Mouse (Mus musculus): ENCODE measurements around the gene Litaf. TPM values are rescaled to one million over a fixed set of nuclear protein-coding genes. Genes with fewer than 3 reads are reported as not detected.
A peak's percentile ranks its signal among the peaks of the same experiment; 100 is the strongest.

The Litaf gene
- polyA plus RNA-seq, 1 experiment from 2014 or later, result 31.6 TPM

- Histone ChIP-seq H3K27me3 (no peaks in the 10 kb centered on the region), H3K4me2 (no peak overlapping the region), H3K4me3 (replicated peaks) (no peak overlapping the region), H3K4me1 (replicated peaks) (no peaks in the 10 kb centered on the region), H3K36me3 (peaks cover 88% of the 10 kb centered on the region), H3K9ac (no peak overlapping the region), H3K27ac (no peak overlapping the region), H3K9me3 (replicated peaks) (no peaks in the 10 kb centered on the region)
- no peak for DNase-seq
- ATAC-seq (ENCODE audit: low read depth), result no peak
- WGBS (ENCODE audit: insufficient replicate concordance), result 81% methylated on average over 8 of the region's 8 CpGs
These were observed 18.2 kb upstream of the Litaf start for GRCm38 (mm10) chr16:11084181-11084580.

- no peak overlapping the region for H3K9ac ChIP-seq
- WGBS (ENCODE audit: insufficient replicate concordance), result 22% methylated on average over 3 of the region's 3 CpGs
- peaks cover 7% of the 10 kb centered on the region for H3K4me1 ChIP-seq (replicated peaks)
- peaks cover 91% of the 10 kb centered on the region for H3K36me3 ChIP-seq
- ATAC-seq (ENCODE audit: low read depth) (peak; percentile 54), DNase-seq (no peak)
- no peak overlapping the region for H3K4me3 ChIP-seq (replicated peaks)
- no peaks in the 10 kb centered on the region for H3K9me3 ChIP-seq (replicated peaks)
- H3K27ac ChIP-seq, result no peak overlapping the region
- H3K27me3 ChIP-seq, result no peaks in the 10 kb centered on the region
- H3K4me2 ChIP-seq, result no peak overlapping the region
These were observed 12.4 kb upstream of the Litaf start for GRCm38 (mm10) chr16:11078216-11078869.

GRCm38 (mm10) chr16:11077601-11078201, 11.7 kb upstream of the Litaf start:
- H3K4me3 ChIP-seq (replicated peaks), result no peak overlapping the region
- DNase-seq (no peak), ATAC-seq (ENCODE audit: low read depth) (no peak)
- H3K27me3 ChIP-seq, result no peaks in the 10 kb centered on the region
- H3K27ac ChIP-seq, result no peak overlapping the region
- peaks cover 85% of the 10 kb centered on the region for H3K36me3 ChIP-seq
- H3K9me3 ChIP-seq (replicated peaks), result no peaks in the 10 kb centered on the region
- peaks cover 7% of the 10 kb centered on the region for H3K4me1 ChIP-seq (replicated peaks)
- H3K9ac ChIP-seq, result no peak overlapping the region
- no peak overlapping the region for H3K4me2 ChIP-seq
- 80% methylated on average over 9 of the region's 9 CpGs for WGBS (ENCODE audit: insufficient replicate concordance)

GRCm38 (mm10) chr16:11073060-11073459, 7.1 kb upstream of the Litaf start:
- Histone ChIP-seq H3K27ac (no peak overlapping the region), H3K27me3 (peaks cover 18% of the 10 kb centered on the region), H3K4me2 (no peak overlapping the region), H3K36me3 (peaks cover 44% of the 10 kb centered on the region), H3K4me1 (replicated peaks) (peaks cover 17% of the 10 kb centered on the region), H3K9me3 (replicated peaks) (no peaks in the 10 kb centered on the region), H3K4me3 (replicated peaks) (no peak overlapping the region), H3K9ac (no peak overlapping the region)
- ATAC-seq (ENCODE audit: low read depth), result no peak
- DNase-seq, result no peak
- WGBS (ENCODE audit: insufficient replicate concordance), result 72% methylated on average over 6 of the region's 6 CpGs

GRCm38 (mm10) chr16:11072454-11072853, 6.5 kb upstream of the Litaf start:
- Histone ChIP-seq H3K27ac (no peak overlapping the region), H3K36me3 (peaks cover 39% of the 10 kb centered on the region), H3K4me1 (replicated peaks) (peaks cover 17% of the 10 kb centered on the region), H3K4me3 (replicated peaks) (no peak overlapping the region), H3K9ac (no peak overlapping the region), H3K9me3 (replicated peaks) (no peaks in the 10 kb centered on the region), H3K4me2 (no peak overlapping the region), H3K27me3 (peaks cover 24% of the 10 kb centered on the region)
- DNase-seq, result no peak
- 74% methylated on average over 8 of the region's 8 CpGs for WGBS (ENCODE audit: insufficient replicate concordance)
- no peak for ATAC-seq (ENCODE audit: low read depth)

- Histone ChIP-seq H3K9ac (no peak overlapping the region), H3K9me3 (replicated peaks) (no peaks in the 10 kb centered on the region), H3K27me3 (peaks cover 30% of the 10 kb centered on the region), H3K27ac (no peak overlapping the region), H3K36me3 (peaks cover 36% of the 10 kb centered on the region), H3K4me2 (no peak overlapping the region), H3K4me3 (replicated peaks) (no peak overlapping the region), H3K4me1 (replicated peaks) (peaks cover 18% of the 10 kb centered on the region)
- ATAC-seq (ENCODE audit: low read depth) (no peak), DNase-seq (no peak)
- WGBS (ENCODE audit: insufficient replicate concordance), result 75% methylated on average over 4 of the region's 4 CpGs
These were observed 5.9 kb upstream of the Litaf start for GRCm38 (mm10) chr16:11071887-11072286.

- Histone ChIP-seq H3K9ac (no peak overlapping the region), H3K4me2 (no peak overlapping the region), H3K9me3 (replicated peaks) (no peaks in the 10 kb centered on the region), H3K27ac (no peak overlapping the region), H3K4me1 (replicated peaks) (peaks cover 25% of the 10 kb centered on the region), H3K36me3 (peaks cover 28% of the 10 kb centered on the region), H3K27me3 (peaks cover 37% of the 10 kb centered on the region), H3K4me3 (replicated peaks) (no peak overlapping the region)
- DNase-seq, result no peak
- 75% methylated on average over 5 of the region's 5 CpGs for WGBS (ENCODE audit: insufficient replicate concordance)
- ATAC-seq (ENCODE audit: low read depth), result no peak
These were observed 5.2 kb upstream of the Litaf start for GRCm38 (mm10) chr16:11071176-11071575.

- no peak overlapping the region for H3K4me2 ChIP-seq
- 37% methylated on average over 7 of the region's 7 CpGs for WGBS (ENCODE audit: insufficient replicate concordance)
- H3K36me3 ChIP-seq, result peaks cover 15% of the 10 kb centered on the region
- H3K27ac ChIP-seq, result no peak overlapping the region
- no peak overlapping the region for H3K9ac ChIP-seq
- H3K4me3 ChIP-seq (replicated peaks), result no peak overlapping the region
- peaks cover 30% of the 10 kb centered on the region for H3K4me1 ChIP-seq (replicated peaks)
- DNase-seq (no peak), ATAC-seq (ENCODE audit: low read depth) (no peak)
- peaks cover 49% of the 10 kb centered on the region for H3K27me3 ChIP-seq
- H3K9me3 ChIP-seq (replicated peaks), result no peaks in the 10 kb centered on the region
These were observed 3.9 kb upstream of the Litaf start for GRCm38 (mm10) chr16:11069710-11070420.

GRCm38 (mm10) chr16:11069271-11069670, 3.3 kb upstream of the Litaf start:
- peaks cover 9% of the 10 kb centered on the region for H3K36me3 ChIP-seq
- H3K4me3 ChIP-seq (replicated peaks), result no peak overlapping the region
- no peak overlapping the region for H3K4me2 ChIP-seq
- peaks cover 30% of the 10 kb centered on the region for H3K4me1 ChIP-seq (replicated peaks)
- no peak overlapping the region for H3K9ac ChIP-seq
- DNase-seq, result no peak
- no peak overlapping the region for H3K27ac ChIP-seq
- WGBS (ENCODE audit: insufficient replicate concordance), result 39% methylated on average over 6 of the region's 6 CpGs
- peaks cover 55% of the 10 kb centered on the region for H3K27me3 ChIP-seq
- ATAC-seq (ENCODE audit: low read depth), result no peak
- no peaks in the 10 kb centered on the region for H3K9me3 ChIP-seq (replicated peaks)

GRCm38 (mm10) chr16:11068666-11069065, 2.7 kb upstream of the Litaf start:
- DNase-seq (no peak), ATAC-seq (ENCODE audit: low read depth) (no peak)
- WGBS (ENCODE audit: insufficient replicate concordance), result 77% methylated on average over 3 of the region's 3 CpGs
- H3K27me3 ChIP-seq, result peaks cover 57% of the 10 kb centered on the region
- peaks cover 30% of the 10 kb centered on the region for H3K4me1 ChIP-seq (replicated peaks)
- H3K36me3 ChIP-seq, result peaks cover 3% of the 10 kb centered on the region; the same call in 1 of the 2 replicates
- H3K9me3 ChIP-seq (replicated peaks), result no peaks in the 10 kb centered on the region
- no peak overlapping the region for H3K4me3 ChIP-seq (replicated peaks)
- H3K4me2 ChIP-seq, result no peak overlapping the region
- no peak overlapping the region for H3K9ac ChIP-seq
- no peak overlapping the region for H3K27ac ChIP-seq

- Histone ChIP-seq H3K9me3 (replicated peaks) (no peaks in the 10 kb centered on the region), H3K4me2 (peak overlapping the region; percentile 94), H3K4me1 (replicated peaks) (peaks cover 40% of the 10 kb centered on the region), H3K36me3 (no peaks in the 10 kb centered on the region), H3K4me3 (replicated peaks) (peak overlapping the region; percentile 67), H3K9ac (peak overlapping the region; percentile 69), H3K27me3 (peaks cover 62% of the 10 kb centered on the region), H3K27ac (no peak overlapping the region)
- 1% methylated on average over 22 of the region's 22 CpGs for WGBS (ENCODE audit: insufficient replicate concordance)
- ATAC-seq (ENCODE audit: low read depth) (no peak), DNase-seq (no peak)
These were observed 855 bp upstream of the Litaf start for GRCm38 (mm10) chr16:11066833-11067191.
